Mouse (Mus musculus) embryo, embryonic 11 days (tissue): ENCODE results near the gene Tbata.
A peak's percentile ranks its signal among the peaks of the same experiment; 100 is the strongest.

Experiments
- DNase-seq: peaks from one replicate; pipeline ENCODE4 v3.0.0-alpha.2; 2015

The Tbata gene

DNA sequence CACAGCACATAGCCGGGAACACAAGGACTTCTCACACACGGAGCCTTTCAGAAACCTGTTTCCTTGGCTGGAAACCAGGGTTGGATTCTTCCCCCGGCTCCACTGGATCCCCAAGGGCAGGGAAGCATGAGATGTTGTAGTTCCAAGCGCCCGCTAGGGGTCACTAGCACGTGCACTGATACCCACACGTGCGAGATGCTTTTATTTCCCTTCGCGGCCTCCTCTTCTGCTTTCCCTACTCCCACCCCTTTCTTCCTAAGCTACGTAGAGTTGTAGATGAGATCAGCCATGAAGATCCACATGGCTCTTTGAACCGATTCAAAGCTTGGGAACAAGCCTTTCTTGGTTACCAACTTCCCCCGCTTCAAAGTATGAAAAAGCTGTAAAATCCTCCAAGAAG lies 40.0 kb downstream of the Tbata start:
- DNase-seq, result peak; percentile 86

DNA sequence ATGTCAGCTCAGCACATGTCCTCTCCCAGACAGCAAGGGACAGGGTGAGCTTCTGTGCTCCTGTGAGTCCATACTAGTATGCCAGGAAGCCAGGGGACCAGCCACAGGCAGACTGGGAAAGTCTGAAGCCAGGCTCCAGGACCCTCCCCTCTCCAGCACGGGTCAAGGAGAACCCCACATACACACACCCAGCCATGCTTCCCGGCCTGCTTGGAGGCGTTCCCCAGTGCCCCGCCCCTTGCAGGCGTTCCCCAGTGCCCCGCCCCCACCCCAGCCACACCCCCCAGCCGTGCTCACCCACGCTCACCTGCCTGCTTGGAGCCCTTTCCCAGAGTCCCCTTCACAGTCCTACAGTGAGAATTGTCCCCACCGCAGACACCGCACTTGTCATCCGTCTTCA lies 41.1 kb downstream of the Tbata start:
- peak; percentile 25 for DNase-seq

DNA sequence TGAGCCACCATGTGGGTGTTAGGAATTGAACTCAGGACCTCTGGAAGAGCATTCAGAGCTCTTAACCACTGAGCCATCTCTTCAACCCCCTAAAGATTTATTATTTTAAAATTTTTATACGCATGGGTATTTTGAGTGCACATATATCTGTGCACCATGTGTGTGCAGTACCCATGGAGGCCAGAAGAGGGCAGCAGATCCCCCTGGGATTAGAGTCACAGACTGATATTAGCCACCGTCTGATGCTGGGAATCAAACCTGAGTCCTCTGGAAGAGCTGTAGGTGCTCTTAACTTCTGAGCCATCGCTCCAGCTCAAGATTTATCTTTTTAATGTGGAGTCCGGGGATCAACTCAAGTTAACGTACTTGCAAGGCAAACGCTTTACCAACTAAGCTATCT lies 43.9 kb downstream of the Tbata start:
- DNase-seq, result no peak

DNA sequence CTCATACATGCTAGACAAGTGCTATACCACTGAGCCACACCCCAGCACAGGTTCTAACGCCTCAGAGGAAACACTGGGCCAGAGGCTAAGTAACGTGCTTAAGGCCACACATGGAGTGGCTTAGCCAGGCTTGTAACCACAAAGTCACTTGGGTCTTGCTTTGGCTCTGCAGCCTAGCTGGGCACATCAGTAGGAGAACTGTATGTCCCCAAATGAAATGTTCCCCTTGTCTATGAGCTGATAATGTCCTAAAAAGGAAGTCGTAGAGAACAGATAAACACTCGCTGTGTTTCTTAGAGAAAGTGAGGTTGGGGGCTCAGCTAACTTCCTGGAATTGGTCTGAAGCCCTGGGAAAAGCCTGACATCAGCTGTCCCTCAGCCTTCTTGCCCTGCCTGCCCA lies 44.4 kb downstream of the Tbata start:
- no peak for DNase-seq

DNA sequence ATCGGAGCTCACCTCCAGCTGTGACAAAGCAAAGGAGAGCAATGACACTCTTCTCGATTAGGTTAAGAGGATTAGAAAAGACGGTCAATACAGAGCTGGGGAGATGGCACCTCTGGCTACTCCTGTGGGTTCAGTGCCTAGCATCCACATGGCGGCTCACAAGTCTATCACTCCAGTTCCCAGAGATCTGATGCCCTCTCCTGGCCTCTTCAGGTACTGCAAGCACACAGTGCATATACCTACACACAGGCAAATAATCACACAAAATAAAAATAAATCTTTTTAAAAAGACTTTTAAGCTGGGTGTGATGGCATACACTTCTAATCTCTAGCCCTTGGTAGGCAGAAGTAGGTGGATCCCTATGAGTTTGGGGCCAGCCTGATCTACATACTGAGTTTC lies 47.6 kb downstream of the Tbata start:
- DNase-seq, result no peak

DNA sequence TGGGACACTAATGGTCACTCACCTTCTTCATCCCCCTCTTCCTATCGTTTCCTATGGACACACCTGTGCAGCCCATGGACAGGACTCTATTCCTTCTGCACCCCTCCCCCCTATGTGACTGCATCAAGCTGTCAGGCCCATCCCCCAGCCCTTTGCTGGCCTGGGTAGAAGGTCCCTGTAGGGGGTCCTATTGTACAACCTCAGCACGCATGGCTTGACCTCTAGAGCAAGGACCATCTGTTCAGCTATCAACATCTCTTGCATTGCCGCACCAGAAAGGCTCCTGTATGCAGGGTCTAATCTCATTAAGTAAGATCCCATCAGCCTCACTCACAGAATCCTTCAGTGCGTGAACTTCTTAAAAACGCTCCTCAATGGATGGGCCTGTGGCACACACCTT lies 53.9 kb downstream of the Tbata start:
- DNase-seq, result no peak

DNA sequence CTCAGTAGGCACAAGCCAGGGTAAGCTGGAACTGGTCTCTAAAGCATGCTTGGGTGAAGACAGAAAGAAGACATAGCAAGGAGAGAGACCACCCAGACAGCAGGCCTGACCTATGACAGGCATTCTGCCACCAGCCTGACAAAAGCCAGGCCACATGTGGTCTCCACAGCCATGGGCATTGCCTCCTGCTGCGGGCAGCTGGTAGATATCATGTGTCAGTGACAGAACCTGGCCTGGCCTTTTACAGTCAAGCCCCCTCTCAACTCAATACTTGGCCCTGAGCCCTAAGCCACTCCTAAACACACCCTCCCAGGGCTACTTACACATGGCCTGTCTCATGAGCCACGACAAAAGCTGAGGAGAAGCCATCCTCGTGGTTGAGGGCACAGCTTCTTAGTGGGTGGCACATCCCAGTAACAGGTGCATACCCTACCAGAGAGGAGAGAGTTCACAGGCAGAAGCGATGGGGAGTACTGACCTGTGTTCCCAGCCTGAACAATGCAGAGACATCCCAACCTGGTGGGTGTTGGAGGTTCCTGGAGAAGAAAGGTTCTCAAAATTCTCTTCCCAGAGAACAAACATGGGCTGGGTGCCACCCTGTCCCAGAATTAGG lies 55.1 kb downstream of the Tbata start:
- no peak for DNase-seq

DNA sequence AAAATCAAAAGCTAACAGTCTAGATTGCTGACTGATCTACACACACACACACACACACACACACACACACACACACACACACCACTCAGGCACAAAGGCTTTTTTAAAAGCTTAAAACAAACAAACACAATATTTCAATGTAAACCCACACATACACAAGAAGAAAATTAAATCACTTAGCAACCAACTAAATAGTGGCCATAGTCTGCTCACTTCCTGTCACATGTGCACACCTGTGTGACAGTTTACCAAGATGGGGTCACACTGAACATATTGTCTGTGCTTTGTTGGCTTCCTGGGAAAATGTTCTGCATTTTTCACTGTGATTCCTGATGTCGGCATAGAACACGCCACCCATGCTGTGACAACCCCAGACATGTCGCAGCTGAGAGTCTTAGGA lies 60.0 kb downstream of the Tbata start:
- DNase-seq, result no peak

DNA sequence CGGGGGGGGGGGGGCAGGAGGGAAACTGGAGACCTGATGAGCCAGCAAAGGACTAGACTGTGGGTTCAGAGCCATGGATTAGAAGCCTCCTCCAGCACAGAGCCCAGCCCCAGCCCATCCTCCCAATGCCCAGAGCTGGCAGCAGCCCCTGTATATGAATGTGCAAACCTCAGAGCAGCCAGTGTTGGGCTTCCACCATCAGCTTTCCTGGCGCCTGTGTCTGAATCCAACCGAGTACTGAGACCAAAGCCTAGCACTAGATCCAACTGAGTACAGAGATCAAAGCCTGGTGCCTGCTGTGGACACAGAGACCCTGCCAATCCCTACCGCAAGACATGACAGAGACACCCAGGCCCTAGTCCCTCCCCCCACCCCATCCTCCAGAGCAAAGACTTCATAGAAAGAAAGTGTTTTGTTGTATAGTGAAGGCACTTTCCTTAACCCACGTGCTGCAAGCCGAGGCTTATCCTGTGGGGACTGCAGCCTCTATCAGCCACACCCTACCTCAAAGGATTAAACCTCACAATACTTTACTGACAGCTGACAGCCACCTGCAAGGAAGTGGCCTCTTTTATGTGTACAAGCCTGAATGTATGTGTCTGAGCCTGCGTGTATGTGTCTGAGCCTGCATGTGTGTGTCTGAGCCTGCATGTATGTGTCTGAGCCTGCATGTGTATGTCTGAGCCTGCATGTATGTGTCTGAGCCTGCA lies 61.3 kb downstream of the Tbata start:
- DNase-seq, result no peak

DNA sequence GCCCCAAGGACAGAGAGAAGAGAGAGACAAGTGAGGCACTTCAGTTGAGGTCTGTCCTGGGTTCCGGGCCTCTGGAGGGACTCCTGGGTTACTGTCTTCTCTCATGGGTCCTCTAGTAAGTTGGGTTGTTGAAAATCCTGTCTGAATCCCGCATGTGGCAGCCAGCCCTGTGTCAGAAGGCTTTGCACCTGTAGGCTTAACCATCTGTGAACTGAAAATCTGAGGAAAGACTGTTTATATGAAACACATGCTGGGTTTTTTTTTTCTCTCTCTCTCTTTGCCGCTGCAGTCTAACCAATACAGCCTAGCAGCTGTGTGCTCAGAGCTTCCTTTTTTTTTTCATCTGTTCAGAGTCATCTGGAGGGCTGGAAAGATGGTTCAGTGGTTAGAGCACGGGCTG lies 62.6 kb downstream of the Tbata start:
- DNase-seq, result no peak

DNA sequence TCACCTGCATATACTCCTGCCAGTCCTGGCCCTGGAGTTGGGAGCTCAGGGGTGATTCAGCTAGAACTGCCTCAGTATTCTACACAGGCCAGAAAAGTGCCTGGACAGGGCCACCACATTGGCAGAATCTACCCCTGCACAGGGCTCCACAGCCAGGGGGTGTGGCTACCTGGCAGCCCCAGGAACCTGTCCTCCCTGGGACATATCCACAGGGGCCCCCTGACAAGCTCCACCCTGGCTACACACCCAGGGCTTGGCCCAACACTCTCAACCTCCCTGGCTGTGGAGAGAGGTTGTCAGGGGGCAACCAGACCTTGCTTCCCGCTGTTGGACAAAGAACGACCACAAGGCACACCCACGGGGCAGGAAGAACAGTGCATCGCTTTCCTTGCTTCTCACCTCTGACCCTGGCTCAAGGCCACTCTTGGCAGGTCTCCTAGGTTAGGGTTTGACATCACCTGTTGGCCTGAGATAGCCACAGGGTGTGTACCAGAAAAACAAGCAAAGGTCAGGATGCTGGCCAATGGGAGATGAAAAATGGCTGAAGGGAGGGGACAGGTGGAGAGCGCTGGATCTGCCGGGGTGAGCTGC lies 64.0 kb downstream of the Tbata start:
- no peak for DNase-seq

DNA sequence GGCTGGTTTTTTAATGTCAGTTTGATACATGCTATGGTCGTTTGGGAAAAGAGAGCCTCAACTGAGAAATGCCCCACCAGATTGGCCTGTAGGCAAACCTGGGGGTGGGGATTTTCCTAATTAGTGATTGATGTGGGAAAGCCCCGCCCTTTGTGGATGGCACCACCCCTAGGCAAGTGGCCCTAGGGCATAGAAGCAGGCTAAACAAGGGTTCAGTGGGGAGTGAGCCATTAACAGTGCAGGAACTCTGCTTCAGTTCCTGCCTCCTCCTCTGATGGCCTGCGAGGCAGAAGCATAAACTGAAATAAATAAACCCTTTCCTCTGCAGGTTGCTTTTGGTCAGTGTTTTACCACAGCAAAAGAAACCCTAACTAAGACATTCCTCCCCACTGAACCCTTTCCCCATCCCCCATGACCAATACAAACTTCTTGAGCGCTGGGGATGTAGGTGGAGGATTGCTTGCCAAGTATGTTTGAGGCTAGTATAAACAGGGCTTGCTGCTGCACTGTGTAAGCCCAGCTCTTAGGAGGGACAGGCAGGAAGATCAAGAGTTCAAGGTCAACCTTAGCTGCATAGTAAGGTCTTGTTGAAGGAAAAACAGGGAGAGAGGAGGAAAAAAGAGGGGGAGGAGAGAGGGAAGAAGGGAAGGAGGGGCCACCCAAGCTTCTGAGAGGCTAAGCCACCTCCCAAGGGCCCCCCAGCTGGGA lies 65.1 kb downstream of the Tbata start:
- DNase-seq, result no peak

DNA sequence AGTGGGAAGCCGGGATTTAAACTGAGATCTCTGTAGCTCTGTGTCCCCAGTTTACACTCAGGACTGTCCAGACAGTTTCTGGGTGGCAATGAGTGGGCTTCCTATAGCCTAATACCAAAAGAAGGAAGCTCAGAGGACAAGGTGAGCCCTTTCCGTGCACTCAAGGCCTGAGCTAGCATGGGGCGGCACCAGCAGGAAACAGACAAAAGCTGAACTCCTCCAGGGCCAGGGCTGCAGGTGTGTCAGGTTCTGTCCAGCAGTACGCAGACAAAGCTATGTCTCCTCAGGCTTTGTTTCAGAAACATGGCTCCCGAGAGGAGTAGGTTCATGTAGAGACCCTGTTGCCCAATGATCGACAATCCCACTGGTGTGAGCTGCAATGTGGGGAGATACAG lies 65.6 kb downstream of the Tbata start:
- DNase-seq, result no peak
